Mouse (Mus musculus): ENCODE data around the gene Cdc25a.

GRCm38 (mm10) chr9:109902740-109903139, 27.4 kb downstream of the Cdc25a start:
- TF ChIP-seq CTCF (IDR thresholded peaks at IDR 0.05; ENCODE audit: borderline replicate concordance, insufficient read depth, low read length) (no peak), POLR2A (IDR thresholded peaks at IDR 0.05; ENCODE audit: low read depth, low read length) (no peak)

All from embryonic fibroblast, embryonic 13.5 days (primary cell).